Comparison of ENCODE assay signal across 8 mouse cellular contexts in the genomic region with DNA sequence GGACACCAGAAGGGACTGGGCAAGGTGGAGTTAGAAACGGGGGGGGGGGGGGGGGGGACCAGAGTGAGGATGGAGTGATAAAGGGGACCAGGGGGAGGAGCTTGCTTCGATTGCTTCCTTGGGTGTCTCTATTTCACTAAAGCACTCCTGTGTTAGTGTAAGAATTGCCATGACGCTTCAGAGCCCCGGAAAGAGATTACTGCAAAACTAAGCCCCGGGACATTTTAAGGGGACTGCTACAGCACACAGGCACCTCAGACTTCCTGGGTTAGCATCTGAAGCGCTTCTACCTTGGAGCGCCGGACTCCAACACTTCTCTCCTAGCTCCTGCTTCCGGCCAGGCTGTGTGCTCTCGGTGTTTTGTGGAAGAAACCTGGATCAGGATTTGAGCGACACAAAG.
DNase-seq lines count a peak whose midpoint lies in the region; ATAC-seq and TF ChIP-seq lines count a peak whose summit lies in the region.

No protein-coding gene starts in this region.

- H3K9ac ChIP-seq in hindbrain, embryonic 13.5 days: peak overlapping the region; percentile 39; the same call in 1 of the 2 replicates
- H3K9ac ChIP-seq in midbrain, embryonic 14.5 days (replicated peaks; ENCODE audit: low read length): no peak overlapping the region

- H3K4me1 ChIP-seq in hindbrain, embryonic 13.5 days (replicated peaks): peaks cover 27% of the 10 kb centered on the region
- peaks cover 17% of the 10 kb centered on the region for H3K4me1 ChIP-seq in midbrain, embryonic 14.5 days (ENCODE audit: control insufficient read depth, insufficient read depth, low read length)

- 9% methylated on average over 10 of the region's 11 CpGs for WGBS in hindbrain, embryonic 13.5 days
- 3% methylated on average over 11 of the region's 11 CpGs for WGBS in midbrain, embryonic 14.5 days

- peak overlapping the region; percentile 73 for H3K4me3 ChIP-seq in gastrocnemius, adult 2 months
- H3K4me3 ChIP-seq in hindbrain, embryonic 13.5 days: peak overlapping the region; percentile 16
- no peak overlapping the region for H3K4me3 ChIP-seq in midbrain, embryonic 14.5 days (replicated peaks; ENCODE audit: low read depth, low read length)

- peak overlapping the region; percentile 57 for H3K27ac ChIP-seq in gastrocnemius, adult 2 months
- peak overlapping the region; percentile 75 for H3K27ac ChIP-seq in hindbrain, embryonic 13.5 days
- peak overlapping the region; percentile 62 for H3K27ac ChIP-seq in midbrain, embryonic 14.5 days (replicated peaks; ENCODE audit: low read depth, low read length)

- H3K9me3 ChIP-seq in hindbrain, embryonic 13.5 days: no peaks in the 10 kb centered on the region
- no peaks in the 10 kb centered on the region for H3K9me3 ChIP-seq in midbrain, embryonic 14.5 days (ENCODE audit: control insufficient read depth, low read length)

- no peak for DNase-seq in gastrocnemius, adult 2 months
- DNase-seq in gastrocnemius, postnatal 4 days (ENCODE audit: low spot score in 2 of 2): no peak
- DNase-seq in MN1 (ENCODE audit: low spot score): peak; percentile 32
- peak; percentile 46 for DNase-seq in midbrain, embryonic 14.5 days
- no peak for DNase-seq in layer of hippocampus, adult 9-10 months (ENCODE audit: low spot score)
- no peak for DNase-seq in gastrocnemius, postnatal 25 days
- DNase-seq in left cerebral cortex, adult 11 months (ENCODE audit: low spot score): no peak

- peak overlapping the region; percentile 73 for H3K4me2 ChIP-seq in hindbrain, embryonic 13.5 days
- peak overlapping the region; percentile 46 for H3K4me2 ChIP-seq in midbrain, embryonic 14.5 days (ENCODE audit: low read length)

- ATAC-seq in hindbrain, embryonic 13.5 days (ENCODE audit: low FRiP score): no peak; the same call in 1 of the 2 replicates
- no peak for ATAC-seq in midbrain, embryonic 14.5 days (ENCODE audit: low FRiP score, low TSS enrichment)

- peaks cover 15% of the 10 kb centered on the region; the same call in 1 of the 2 replicates for H3K27me3 ChIP-seq in hindbrain, embryonic 13.5 days
- no peaks in the 10 kb centered on the region for H3K27me3 ChIP-seq in midbrain, embryonic 14.5 days (ENCODE audit: control insufficient read depth, insufficient read depth, low read length)

- intact Hi-C loops in gastrocnemius, adult 2 months (cut with DNase I): no loop called here

- H3K36me3 ChIP-seq in hindbrain, embryonic 13.5 days: no peaks in the 10 kb centered on the region
- no peaks in the 10 kb centered on the region for H3K36me3 ChIP-seq in midbrain, embryonic 14.5 days (ENCODE audit: control insufficient read depth, insufficient read depth, low read length)

- TF ChIP-seq CTCF in gastrocnemius, adult 2 months (IDR thresholded peaks at IDR 0.05): no peak

Comparison
In these comparisons a context has a peak if more than half of its experiments do, and no peak if none do; other contexts are left out.
1. DNase-seq: peak in MN1 (single experiment) and midbrain, embryonic 14.5 days (single experiment); none in gastrocnemius, adult 2 months (single experiment), gastrocnemius, postnatal 4 days (0 of 2), layer of hippocampus, adult 9-10 months (single experiment), gastrocnemius, postnatal 25 days (single experiment) and left cerebral cortex, adult 11 months (single experiment).
2. Peak in every context shown above with its lines, with median percentiles within 50 percentile points of each other: H3K27ac ChIP-seq.